Mouse (Mus musculus): ENCODE measurements at regions not wholly inside any gene's neighbourhood (a gene's known extent, or its start where the extent isn't known, plus 50 kb on each side); places are given as distances from the start of the nearest gene placed in this dataset.

DNA sequence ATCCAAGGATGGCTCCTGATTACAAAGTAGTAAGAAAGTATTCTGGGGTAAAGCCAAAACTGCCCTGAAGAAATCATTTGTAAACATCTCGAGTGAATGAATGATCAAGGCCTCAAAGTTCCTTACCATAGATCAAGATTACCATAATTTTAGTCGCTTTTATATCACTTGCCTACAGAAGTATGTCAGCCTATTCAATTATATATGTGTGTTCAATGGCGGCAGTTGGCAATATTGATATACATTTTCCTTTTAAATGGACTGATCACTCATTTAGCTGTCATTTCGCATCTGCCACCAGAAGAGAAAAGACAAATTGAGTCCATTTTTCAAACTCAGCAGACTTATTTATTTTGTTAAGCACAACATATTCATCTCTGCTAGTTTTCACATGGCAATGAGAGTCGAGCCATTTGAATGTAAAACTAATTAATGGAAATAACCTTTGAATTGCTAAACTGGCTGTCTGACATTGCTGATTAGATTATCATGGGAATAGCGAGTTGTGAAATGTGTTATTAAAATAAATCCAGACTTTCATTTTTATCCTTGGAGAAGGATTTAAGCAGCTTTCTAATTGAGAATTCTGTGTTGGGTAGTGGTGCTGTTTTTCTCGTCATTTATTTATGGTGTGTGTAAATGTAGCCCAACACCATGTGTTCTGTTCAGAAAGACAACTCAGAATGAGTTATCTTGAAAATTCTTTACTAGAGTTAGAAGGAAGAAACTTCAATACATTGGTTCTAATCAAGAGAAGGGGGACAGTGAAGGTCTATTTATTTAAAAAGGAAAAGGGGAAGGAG lies 350.6 kb upstream of the Clec14a start:
- 78% methylated on average over 7 of the region's 7 CpGs for WGBS
- no peak overlapping the region for H3K9ac ChIP-seq (replicated peaks; ENCODE audit: low read depth, low read length)

GRCm38 (mm10) chr12:58594781-58595180 lies 325.7 kb upstream of the Clec14a start:
- no peak for ATAC-seq (ENCODE audit: insufficient number of reproducible peaks, insufficient read depth, low FRiP score, low read depth)
- Histone ChIP-seq H3K4me1 (ENCODE audit: control insufficient read depth, insufficient read depth, low read length) (no peaks in the 10 kb centered on the region), H3K27me3 (ENCODE audit: control insufficient read depth, insufficient read depth, low read length) (no peaks in the 10 kb centered on the region), H3K4me3 (ENCODE audit: low read depth, low read length) (no peak overlapping the region), H3K36me3 (ENCODE audit: control insufficient read depth, insufficient read depth, low read length) (no peaks in the 10 kb centered on the region), H3K4me2 (replicated peaks; ENCODE audit: low read depth, low read length) (no peak overlapping the region), H3K9me3 (ENCODE audit: control insufficient read depth, low read depth, low read length) (no peaks in the 10 kb centered on the region), H3K9ac (replicated peaks; ENCODE audit: low read depth, low read length) (no peak overlapping the region), H3K27ac (ENCODE audit: low read length) (no peak overlapping the region)
- WGBS: 84% methylated on average over 9 of the region's 9 CpGs

More for the DNA sequence above, 350.6 kb upstream of the Clec14a start:
- Histone ChIP-seq H3K27me3 (ENCODE audit: control insufficient read depth, insufficient read depth, low read length) (no peaks in the 10 kb centered on the region), H3K4me2 (replicated peaks; ENCODE audit: low read depth, low read length) (no peak overlapping the region), H3K4me3 (ENCODE audit: low read depth, low read length) (no peak overlapping the region), H3K4me1 (ENCODE audit: control insufficient read depth, insufficient read depth, low read length) (no peaks in the 10 kb centered on the region), H3K36me3 (ENCODE audit: control insufficient read depth, insufficient read depth, low read length) (no peaks in the 10 kb centered on the region), H3K27ac (ENCODE audit: low read length) (no peak overlapping the region), H3K9me3 (ENCODE audit: control insufficient read depth, low read depth, low read length) (no peaks in the 10 kb centered on the region)
- no peak for ATAC-seq (ENCODE audit: insufficient number of reproducible peaks, insufficient read depth, low FRiP score, low read depth)

- WGBS: 74% methylated on average over 3 of the region's 3 CpGs
- no peaks in the 10 kb centered on the region for H3K27me3 ChIP-seq (ENCODE audit: control insufficient read depth, insufficient read depth, low read length)
- no peaks in the 10 kb centered on the region for H3K9me3 ChIP-seq (ENCODE audit: control insufficient read depth, low read depth, low read length)
- H3K36me3 ChIP-seq (ENCODE audit: control insufficient read depth, insufficient read depth, low read length): no peaks in the 10 kb centered on the region
- H3K4me1 ChIP-seq (ENCODE audit: control insufficient read depth, insufficient read depth, low read length): no peaks in the 10 kb centered on the region
- no peak overlapping the region for H3K27ac ChIP-seq (ENCODE audit: low read length)
- H3K9ac ChIP-seq (replicated peaks; ENCODE audit: low read depth, low read length): no peak overlapping the region
- H3K4me3 ChIP-seq (ENCODE audit: low read depth, low read length): no peak overlapping the region
- no peak overlapping the region for H3K4me2 ChIP-seq (replicated peaks; ENCODE audit: low read depth, low read length)
- no peak for ATAC-seq (ENCODE audit: insufficient number of reproducible peaks, insufficient read depth, low FRiP score, low read depth)
These were observed 322.4 kb upstream of the Clec14a start for GRCm38 (mm10) chr12:58591480-58591829.

- no peak for ATAC-seq (ENCODE audit: insufficient number of reproducible peaks, insufficient read depth, low FRiP score, low read depth)
- 69% methylated on average over 7 of the region's 7 CpGs for whole genome bisulfite sequencing
These were observed 321.7 kb upstream of the Clec14a start for GRCm38 (mm10) chr12:58590547-58591479.

DNA sequence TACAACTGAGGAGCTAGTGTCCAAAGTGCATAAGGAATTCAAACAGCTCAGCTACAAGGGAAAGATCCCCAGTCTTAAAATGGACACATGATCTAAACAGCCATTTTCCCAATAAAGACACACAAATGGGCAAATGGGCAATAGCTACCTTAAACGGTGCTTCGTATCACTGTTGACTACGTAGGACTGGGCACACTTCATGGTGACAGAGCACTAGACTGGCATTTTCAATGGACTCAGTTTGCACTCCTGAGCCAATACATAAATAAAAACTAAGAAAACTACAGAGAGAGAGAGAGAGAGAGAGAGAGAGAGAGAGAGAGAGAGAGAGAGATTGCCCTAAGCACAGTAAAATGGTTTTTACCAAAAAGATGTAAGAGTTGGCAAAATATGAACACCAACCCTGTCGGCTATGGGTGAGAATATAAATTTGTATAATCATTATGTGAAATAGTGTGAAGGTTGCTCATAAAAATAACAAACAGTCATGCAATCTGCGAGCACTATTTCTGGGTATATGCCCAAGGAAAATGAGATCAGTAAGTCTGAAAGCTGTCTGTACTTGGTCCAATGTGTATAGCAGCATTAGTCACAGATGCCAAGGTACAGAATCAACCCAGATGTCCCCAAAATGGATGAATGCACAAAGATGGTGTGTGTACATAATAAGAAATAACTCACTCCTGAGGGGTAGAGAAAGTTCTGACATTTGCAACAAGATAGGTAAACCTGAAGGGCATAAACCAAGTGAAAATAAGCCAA lies 312.9 kb upstream of the Clec14a start:
- H3K4me1 ChIP-seq (ENCODE audit: control insufficient read depth, insufficient read depth, low read length): no peaks in the 10 kb centered on the region
- H3K36me3 ChIP-seq (ENCODE audit: control insufficient read depth, insufficient read depth, low read length): no peaks in the 10 kb centered on the region
- WGBS: 93% methylated on average over 5 of the region's 5 CpGs
- H3K9me3 ChIP-seq (ENCODE audit: control insufficient read depth, low read depth, low read length): no peaks in the 10 kb centered on the region
- H3K4me3 ChIP-seq (ENCODE audit: low read depth, low read length): no peak overlapping the region
- no peak for ATAC-seq (ENCODE audit: insufficient number of reproducible peaks, insufficient read depth, low FRiP score, low read depth)
- no peak overlapping the region for H3K27ac ChIP-seq (ENCODE audit: low read length)
- H3K9ac ChIP-seq (replicated peaks; ENCODE audit: low read depth, low read length): no peak overlapping the region
- no peaks in the 10 kb centered on the region for H3K27me3 ChIP-seq (ENCODE audit: control insufficient read depth, insufficient read depth, low read length)
- no peak overlapping the region for H3K4me2 ChIP-seq (replicated peaks; ENCODE audit: low read depth, low read length)

More at GRCm38 (mm10) chr12:58590547-58591479, 321.7 kb upstream of the Clec14a start:
- Histone ChIP-seq H3K9me3 (ENCODE audit: control insufficient read depth, low read depth, low read length) (no peaks in the 10 kb centered on the region), H3K4me2 (replicated peaks; ENCODE audit: low read depth, low read length) (no peak overlapping the region), H3K4me3 (ENCODE audit: low read depth, low read length) (no peak overlapping the region), H3K9ac (replicated peaks; ENCODE audit: low read depth, low read length) (no peak overlapping the region), H3K27ac (ENCODE audit: low read length) (no peak overlapping the region), H3K36me3 (ENCODE audit: control insufficient read depth, insufficient read depth, low read length) (no peaks in the 10 kb centered on the region), H3K4me1 (ENCODE audit: control insufficient read depth, insufficient read depth, low read length) (no peaks in the 10 kb centered on the region), H3K27me3 (ENCODE audit: control insufficient read depth, insufficient read depth, low read length) (no peaks in the 10 kb centered on the region)

DNA sequence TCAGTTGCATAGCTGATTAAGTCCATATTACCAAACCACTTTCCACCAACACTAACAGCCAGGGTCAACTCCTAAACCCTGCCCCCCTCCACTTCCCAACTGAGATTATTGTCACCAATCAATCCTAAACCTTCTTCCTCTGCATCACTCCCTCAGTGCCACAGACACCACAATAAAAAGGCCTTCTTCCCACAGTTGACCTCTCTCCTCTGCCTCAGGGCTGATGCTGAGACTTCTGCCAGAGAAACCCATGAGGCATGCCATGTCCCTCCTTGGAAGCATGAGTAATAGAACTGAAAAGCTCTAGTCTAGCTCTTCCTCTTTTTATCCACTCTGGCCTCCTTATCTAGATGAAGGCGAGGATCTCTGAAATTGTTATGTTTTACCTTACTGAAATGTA lies 300.0 kb upstream of the Clec14a start:
- no peaks in the 10 kb centered on the region for H3K36me3 ChIP-seq (ENCODE audit: control insufficient read depth, insufficient read depth, low read length)
- 83% methylated on average over 1 of the region's 1 CpGs for WGBS

DNA sequence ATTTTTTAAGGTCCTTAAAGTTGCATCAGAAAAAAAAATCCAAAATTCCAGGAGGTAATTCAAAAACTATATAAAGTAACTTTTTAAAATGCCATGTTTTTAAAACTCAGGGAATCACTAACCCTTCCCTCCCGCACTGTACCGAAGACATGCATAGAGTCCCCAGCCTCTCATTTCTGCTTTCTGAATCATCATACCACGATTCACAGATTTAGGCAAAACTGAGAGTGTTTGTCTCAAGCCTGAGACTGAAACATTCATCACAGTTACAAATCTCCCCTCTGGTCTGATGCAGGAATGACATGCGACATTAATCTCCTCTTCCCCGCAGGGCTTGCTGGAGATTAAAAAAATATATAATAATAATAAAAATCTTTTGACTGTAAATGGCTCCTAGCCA lies 291.8 kb upstream of the Clec14a start:
- 78% methylated on average over 5 of the region's 5 CpGs for WGBS

More for the DNA sequence above, 300.0 kb upstream of the Clec14a start:
- Histone ChIP-seq H3K27me3 (ENCODE audit: control insufficient read depth, insufficient read depth, low read length) (no peaks in the 10 kb centered on the region), H3K4me2 (replicated peaks; ENCODE audit: low read depth, low read length) (no peak overlapping the region), H3K4me1 (ENCODE audit: control insufficient read depth, insufficient read depth, low read length) (no peaks in the 10 kb centered on the region), H3K27ac (ENCODE audit: low read length) (no peak overlapping the region), H3K9ac (replicated peaks; ENCODE audit: low read depth, low read length) (no peak overlapping the region), H3K4me3 (ENCODE audit: low read depth, low read length) (no peak overlapping the region), H3K9me3 (ENCODE audit: control insufficient read depth, low read depth, low read length) (no peaks in the 10 kb centered on the region)
- ATAC-seq (ENCODE audit: insufficient number of reproducible peaks, insufficient read depth, low FRiP score, low read depth): no peak

GRCm38 (mm10) chr12:58559833-58560232 lies 290.7 kb upstream of the Clec14a start:
- Histone ChIP-seq H3K4me3 (ENCODE audit: low read depth, low read length) (no peak overlapping the region), H3K4me1 (ENCODE audit: control insufficient read depth, insufficient read depth, low read length) (no peaks in the 10 kb centered on the region), H3K27ac (ENCODE audit: low read length) (no peak overlapping the region), H3K9me3 (ENCODE audit: control insufficient read depth, low read depth, low read length) (no peaks in the 10 kb centered on the region), H3K27me3 (ENCODE audit: control insufficient read depth, insufficient read depth, low read length) (no peaks in the 10 kb centered on the region), H3K36me3 (ENCODE audit: control insufficient read depth, insufficient read depth, low read length) (no peaks in the 10 kb centered on the region), H3K4me2 (replicated peaks; ENCODE audit: low read depth, low read length) (no peak overlapping the region), H3K9ac (replicated peaks; ENCODE audit: low read depth, low read length) (no peak overlapping the region)
- ATAC-seq (ENCODE audit: insufficient number of reproducible peaks, insufficient read depth, low FRiP score, low read depth): no peak
- WGBS: 49% methylated on average over 1 of the region's 1 CpGs

More for the DNA sequence above, 291.8 kb upstream of the Clec14a start:
- Histone ChIP-seq H3K4me1 (ENCODE audit: control insufficient read depth, insufficient read depth, low read length) (no peaks in the 10 kb centered on the region), H3K27me3 (ENCODE audit: control insufficient read depth, insufficient read depth, low read length) (no peaks in the 10 kb centered on the region), H3K9me3 (ENCODE audit: control insufficient read depth, low read depth, low read length) (no peaks in the 10 kb centered on the region), H3K4me3 (ENCODE audit: low read depth, low read length) (no peak overlapping the region), H3K4me2 (replicated peaks; ENCODE audit: low read depth, low read length) (no peak overlapping the region), H3K36me3 (ENCODE audit: control insufficient read depth, insufficient read depth, low read length) (no peaks in the 10 kb centered on the region), H3K27ac (ENCODE audit: low read length) (no peak overlapping the region), H3K9ac (replicated peaks; ENCODE audit: low read depth, low read length) (no peak overlapping the region)
- no peak for ATAC-seq (ENCODE audit: insufficient number of reproducible peaks, insufficient read depth, low FRiP score, low read depth)

Data from stomach, embryonic 14.5 days (tissue).